Mouse (Mus musculus) kidney, adult 2 months (tissue): ENCODE results near the gene Tnp2.

Source experiments
- CTCF ChIP-seq: fragments of 200-500 bp; conservative IDR thresholded peaks from 2 replicates; pipeline ENCODE4 v1.5.1; 2011; ENCODE audit warnings: low read depth, mild to moderate bottlenecking, control low read depth, low read length, moderate library complexity, mixed read lengths; ENCODE audit not compliant: insufficient read depth, insufficient read length
- POLR2A ChIP-seq: fragments of 200-500 bp; IDR thresholded peaks from one replicate; pipeline ENCODE4 v1.6.1; 2011; ENCODE audit warnings: low read depth, low read length, control low read depth

DNA sequence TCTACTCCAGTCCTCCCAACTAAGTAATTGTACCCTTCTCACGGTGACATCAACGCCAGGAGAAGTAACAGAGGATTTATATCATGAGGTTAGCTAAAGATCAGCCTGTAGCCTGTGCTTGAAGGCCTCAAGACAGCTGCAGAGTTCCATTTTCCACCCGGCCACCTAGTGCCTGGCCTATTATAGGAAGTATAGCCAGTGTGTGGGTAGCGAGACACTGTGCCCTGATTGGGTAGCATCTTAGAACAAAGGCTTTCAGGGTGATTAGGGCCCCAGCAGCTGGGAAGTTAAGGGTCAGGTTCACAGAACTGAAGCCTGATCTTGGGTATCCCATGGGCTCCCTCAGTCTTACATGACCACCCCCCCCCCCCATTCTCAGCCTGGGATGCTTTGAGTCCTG is 406 bp upstream of the Tnp2 start:
- TF ChIP-seq POLR2A: no peak
- TF ChIP-seq CTCF: no peak
